Mouse (Mus musculus) intestine, embryonic 15.5 days (tissue): ENCODE measurements at regions not wholly inside any gene's neighbourhood (a gene's known extent, or its start where the extent isn't known, plus 50 kb on each side); places are given as distances from the start of the nearest gene placed in this dataset.

ENCODE experiments used
- ATAC-seq: fragments of 200-750 bp; cut with Nextera tagmentation; 2 replicates; pipeline ENCODE4 v1.8.0; 2017; ENCODE audit warnings: moderate TSS enrichment, moderate library complexity
- H3K27ac ChIP-seq: fragments of 300-500 bp; sonication (generic); 2 replicates; pipeline ENCODE4 v1.5.1; 2015; ENCODE audit warnings: mild to moderate bottlenecking, inconsistent platforms
- H3K27me3 ChIP-seq: fragments of 300-500 bp; sonication (generic); replicated peaks from 2 replicates; pipeline ENCODE4 v1.6.1; 2015; ENCODE audit warnings: inconsistent platforms
- H3K36me3 ChIP-seq: fragments of 300-500 bp; sonication (generic); 2 replicates; pipeline ENCODE4 v1.6.1; 2015; ENCODE audit warnings: inconsistent platforms
- H3K4me1 ChIP-seq: fragments of 300-500 bp; sonication (generic); replicated peaks from 2 replicates; pipeline ENCODE4 v1.6.1; 2015; ENCODE audit warnings: inconsistent platforms
- H3K4me2 ChIP-seq: fragments of 300-500 bp; sonication (generic); replicated peaks from 2 replicates; pipeline ENCODE4 v1.6.1; 2015; ENCODE audit warnings: mild to moderate bottlenecking, inconsistent platforms
- H3K4me3 ChIP-seq: fragments of 300-500 bp; sonication (generic); replicated peaks from 2 replicates; pipeline ENCODE4 v1.5.1; 2015; ENCODE audit warnings: inconsistent platforms
- H3K9ac ChIP-seq: fragments of 300-500 bp; sonication (generic); 2 replicates; pipeline ENCODE4 v1.6.1; 2015; ENCODE audit warnings: inconsistent platforms
- H3K9me3 ChIP-seq: fragments of 300-500 bp; sonication (generic); 2 replicates; pipeline ENCODE4 v1.6.1; 2016; ENCODE audit warnings: inconsistent platforms
- WGBS: fragments of 180-500 bp; shearing (Covaris S2); methylation state at CpG from one replicate; pipeline ENCODE4 v1.1.7; 2015; 5-methylcytosine and 5-hydroxymethylcytosine counted together

DNA sequence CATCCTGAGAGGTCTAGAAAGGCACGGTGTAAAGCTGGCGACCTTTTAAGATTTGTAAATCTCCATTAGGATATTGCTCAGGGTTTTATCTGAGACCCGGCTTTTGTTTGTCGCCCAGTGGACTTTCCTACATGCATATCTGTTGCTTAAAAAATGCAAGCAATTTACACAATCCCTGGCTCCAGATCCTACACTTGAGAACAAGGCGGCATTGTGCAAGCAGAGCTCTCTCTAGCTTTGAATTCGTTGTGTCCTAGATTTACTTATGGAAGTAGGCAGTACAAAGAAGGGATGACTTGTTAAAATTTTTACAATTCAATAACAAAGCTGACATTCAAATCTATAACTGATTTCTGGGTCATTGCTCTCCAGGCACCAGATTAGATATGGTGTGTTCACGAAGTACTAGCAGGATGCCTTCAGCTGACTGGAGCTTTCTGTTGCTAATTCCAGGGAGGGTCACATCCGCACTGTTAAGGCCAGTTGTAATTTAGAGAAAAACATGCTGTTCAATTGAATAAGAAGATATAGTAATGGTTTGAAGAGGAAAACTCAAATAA is 62.2 kb upstream of the Teddm2 start:
- Histone ChIP-seq H3K4me3 (no peak overlapping the region), H3K27ac (no peak overlapping the region), H3K27me3 (no peaks in the 10 kb centered on the region), H3K9ac (no peak overlapping the region), H3K9me3 (no peaks in the 10 kb centered on the region), H3K4me1 (peaks cover 3% of the 10 kb centered on the region; the same call in 1 of the 2 replicates), H3K4me2 (no peak overlapping the region), H3K36me3 (no peaks in the 10 kb centered on the region)
- WGBS, result 48% methylated on average over 8 of the region's 8 CpGs
- 0 out of 2 replicates have a peak, but pooled peaks have one; percentile 31 for ATAC-seq

DNA sequence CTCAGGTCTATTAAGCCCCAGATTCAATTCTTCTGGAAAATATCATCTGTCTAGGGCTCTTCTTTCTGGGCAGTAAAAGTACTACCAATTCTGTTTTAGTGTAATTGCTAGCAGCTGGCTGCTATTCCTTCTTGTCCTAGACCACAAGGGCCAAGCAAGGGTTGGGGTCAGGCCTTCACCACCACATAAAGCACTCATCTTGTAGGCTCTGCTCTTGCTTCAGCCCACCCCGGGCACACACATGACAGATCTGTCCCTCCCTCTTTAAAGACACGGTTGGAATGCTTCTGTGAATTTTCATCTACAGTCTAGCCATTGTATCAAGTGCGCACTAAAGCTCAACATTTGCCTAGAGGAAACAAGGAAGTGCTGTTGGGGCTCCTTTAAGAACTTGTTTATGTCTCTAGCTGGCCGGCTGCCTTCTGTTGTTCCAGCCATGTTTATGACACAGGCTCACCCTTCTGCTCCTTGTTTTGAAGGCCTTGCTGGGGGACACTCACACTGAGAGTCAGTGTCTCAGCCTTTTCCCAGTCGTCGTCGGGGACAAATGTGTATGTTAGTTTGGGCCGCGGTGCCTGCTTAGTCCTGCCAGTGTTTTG is 63.8 kb upstream of the Teddm2 start:
- no peak overlapping the region for H3K27ac ChIP-seq
- no peaks in the 10 kb centered on the region for H3K27me3 ChIP-seq
- H3K36me3 ChIP-seq, result no peaks in the 10 kb centered on the region
- H3K4me2 ChIP-seq, result no peak overlapping the region
- no peak overlapping the region for H3K4me3 ChIP-seq
- WGBS, result 39% methylated on average over 9 of the region's 9 CpGs
- no peaks in the 10 kb centered on the region for H3K9me3 ChIP-seq
- H3K4me1 ChIP-seq, result peaks cover 3% of the 10 kb centered on the region; the same call in 1 of the 2 replicates
- H3K9ac ChIP-seq, result no peak overlapping the region
- ATAC-seq, result 0 out of 2 replicates have a peak, but pooled peaks have one; percentile 23

DNA sequence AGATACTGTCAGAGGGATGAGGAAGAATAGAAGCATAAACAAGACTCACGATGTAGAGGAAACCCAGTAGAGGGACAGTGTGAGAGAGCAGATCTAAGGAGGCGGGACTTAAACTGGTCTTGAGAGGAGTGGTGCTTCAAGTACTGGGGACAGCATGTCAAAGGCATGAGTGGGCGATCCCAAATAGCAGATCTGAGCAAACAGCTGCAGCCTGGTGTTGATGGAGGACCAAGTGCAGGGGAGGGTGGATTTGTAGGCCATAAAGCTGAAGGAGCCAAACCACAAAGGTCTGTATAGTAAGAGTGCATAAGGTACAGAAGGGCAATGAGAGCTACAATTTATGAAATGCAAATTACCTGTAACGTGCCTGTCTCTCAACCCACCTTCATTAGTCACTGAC is 69.4 kb upstream of the Teddm2 start:
- H3K9me3 ChIP-seq, result no peaks in the 10 kb centered on the region
- H3K4me2 ChIP-seq, result no peak overlapping the region
- ATAC-seq, result 0 out of 2 replicates have a peak, but pooled peaks have one; percentile 20
- no peaks in the 10 kb centered on the region for H3K27me3 ChIP-seq
- H3K4me3 ChIP-seq, result no peak overlapping the region
- no peak overlapping the region for H3K9ac ChIP-seq
- 69% methylated on average over 4 of the region's 4 CpGs for WGBS
- H3K36me3 ChIP-seq, result no peaks in the 10 kb centered on the region
- H3K4me1 ChIP-seq, result no peaks in the 10 kb centered on the region
- H3K27ac ChIP-seq, result no peak overlapping the region

DNA sequence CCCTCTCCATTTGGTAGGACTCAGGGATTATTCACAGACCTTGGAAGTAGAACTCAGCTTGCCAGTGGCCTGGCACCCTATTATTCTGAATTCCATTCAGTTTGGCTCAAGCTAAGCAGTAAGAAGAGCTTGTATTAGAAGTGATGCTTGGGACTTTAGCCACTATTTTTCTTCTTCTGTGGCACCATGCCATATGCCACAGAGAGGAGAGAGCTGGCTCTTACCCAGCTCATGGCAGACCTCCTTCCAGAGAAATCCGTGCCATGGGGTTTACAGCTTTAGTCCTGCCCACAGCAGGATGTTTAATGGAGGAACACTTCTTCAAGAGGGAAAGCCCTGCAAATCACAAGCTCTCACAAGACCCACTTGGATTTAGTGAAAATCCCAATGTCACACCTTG is 74.3 kb upstream of the Teddm2 start:
- Histone ChIP-seq H3K9ac (no peak overlapping the region), H3K36me3 (no peaks in the 10 kb centered on the region), H3K27me3 (no peaks in the 10 kb centered on the region), H3K27ac (no peak overlapping the region), H3K9me3 (no peaks in the 10 kb centered on the region), H3K4me2 (no peak overlapping the region), H3K4me3 (no peak overlapping the region), H3K4me1 (no peaks in the 10 kb centered on the region)
- WGBS, result 62% methylated on average over 1 of the region's 1 CpGs
- no peak for ATAC-seq

DNA sequence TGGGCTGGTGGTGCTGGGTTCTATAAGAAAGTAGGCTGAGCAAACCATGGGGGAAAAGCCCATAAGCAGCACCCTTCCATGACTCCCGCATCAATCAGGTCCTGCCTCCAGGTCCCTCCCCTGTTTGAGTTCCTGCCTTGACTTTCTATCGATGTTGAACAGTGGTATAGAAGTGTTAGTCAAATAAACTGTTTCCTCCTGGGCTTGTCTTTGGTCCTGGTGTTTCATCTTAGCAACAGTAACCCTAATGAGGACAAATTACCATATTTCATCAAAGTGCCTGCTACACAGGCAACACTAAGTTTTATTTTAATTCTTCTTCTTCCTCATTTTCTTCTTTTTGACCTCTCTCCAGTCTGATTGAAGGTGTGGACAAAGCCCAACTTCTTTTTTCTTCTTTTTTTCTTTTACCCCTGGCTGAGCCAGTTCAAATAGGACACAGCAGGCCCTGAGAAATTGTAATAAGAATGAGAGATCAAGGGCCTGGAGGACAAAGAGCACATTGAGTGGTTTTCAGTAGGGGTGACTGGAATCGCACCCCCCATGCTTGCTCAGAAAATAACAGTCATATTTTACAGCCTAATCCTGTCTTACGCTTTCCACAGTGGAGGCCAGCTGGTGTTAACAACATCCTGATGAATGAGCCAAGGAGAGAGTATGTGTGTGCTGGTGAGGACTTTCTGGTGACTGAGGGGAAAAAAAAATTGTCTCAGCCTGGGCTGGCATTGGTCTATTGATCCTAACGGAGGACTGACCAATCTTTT is 78.1 kb upstream of the Teddm2 start:
- no peaks in the 10 kb centered on the region for H3K36me3 ChIP-seq
- no peak for ATAC-seq
- no peaks in the 10 kb centered on the region for H3K9me3 ChIP-seq
- no peak overlapping the region for H3K4me3 ChIP-seq
- no peak overlapping the region for H3K4me2 ChIP-seq
- H3K27me3 ChIP-seq, result no peaks in the 10 kb centered on the region
- no peak overlapping the region for H3K27ac ChIP-seq
- H3K4me1 ChIP-seq, result 0 out of 2 replicates have a peak, but pooled peaks cover 6% of the 10 kb centered on the region
- WGBS, result 59% methylated on average over 5 of the region's 5 CpGs
- no peak overlapping the region for H3K9ac ChIP-seq

DNA sequence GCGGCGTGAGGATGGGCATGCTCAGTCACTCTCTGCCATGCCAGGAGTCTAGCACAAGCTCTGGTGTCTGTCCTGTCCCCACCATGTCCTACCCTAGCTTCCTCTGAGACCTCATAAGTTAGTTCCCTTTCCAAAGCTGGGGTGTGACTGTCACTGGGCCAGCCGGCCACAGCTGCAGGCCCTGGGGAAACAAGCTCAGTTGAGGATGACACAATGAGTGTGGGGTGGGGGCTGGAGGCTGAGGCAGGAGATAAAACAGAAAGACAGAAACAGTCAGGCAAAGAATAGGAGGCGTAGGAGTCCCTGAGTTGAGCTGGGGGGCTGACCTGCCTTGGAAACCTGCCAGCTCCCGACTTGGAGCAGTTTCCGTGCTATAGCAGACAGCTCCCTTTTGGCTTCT is 80.9 kb upstream of the Teddm2 start:
- no peaks in the 10 kb centered on the region for H3K36me3 ChIP-seq
- H3K4me3 ChIP-seq, result no peak overlapping the region
- ATAC-seq, result no peak
- no peaks in the 10 kb centered on the region for H3K27me3 ChIP-seq
- H3K4me2 ChIP-seq, result no peak overlapping the region
- no peak overlapping the region for H3K27ac ChIP-seq
- no peak overlapping the region for H3K9ac ChIP-seq
- 0 out of 2 replicates have a peak, but pooled peaks cover 6% of the 10 kb centered on the region for H3K4me1 ChIP-seq
- H3K9me3 ChIP-seq, result no peaks in the 10 kb centered on the region
- 65% methylated on average over 6 of the region's 6 CpGs for WGBS

DNA sequence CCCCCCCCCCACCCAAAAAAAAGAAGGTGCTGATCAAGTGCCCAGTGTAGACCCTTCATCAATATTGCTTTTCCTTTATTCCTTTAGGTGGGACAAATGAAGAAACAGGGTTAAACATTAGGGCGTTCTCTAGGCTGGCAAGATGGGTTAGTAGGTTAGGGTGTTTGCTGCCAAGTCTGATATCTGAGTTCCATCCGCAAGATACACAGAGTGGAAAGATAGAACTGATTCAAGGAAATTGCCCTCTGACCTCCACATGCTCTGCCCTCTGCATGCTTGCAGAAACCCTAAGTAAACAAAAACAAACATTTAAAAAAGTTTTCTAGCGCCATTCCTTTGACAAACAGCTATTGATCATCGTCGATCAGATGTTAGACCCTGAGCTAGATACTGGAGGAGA is 85.6 kb upstream of the Teddm2 start:
- Histone ChIP-seq H3K4me2 (no peak overlapping the region), H3K9me3 (no peaks in the 10 kb centered on the region), H3K36me3 (no peaks in the 10 kb centered on the region), H3K9ac (no peak overlapping the region), H3K27ac (no peak overlapping the region), H3K4me1 (0 out of 2 replicates have a peak, but pooled peaks cover 6% of the 10 kb centered on the region), H3K4me3 (no peak overlapping the region), H3K27me3 (no peaks in the 10 kb centered on the region)
- 85% methylated on average over 5 of the region's 5 CpGs for WGBS
- ATAC-seq, result no peak

DNA sequence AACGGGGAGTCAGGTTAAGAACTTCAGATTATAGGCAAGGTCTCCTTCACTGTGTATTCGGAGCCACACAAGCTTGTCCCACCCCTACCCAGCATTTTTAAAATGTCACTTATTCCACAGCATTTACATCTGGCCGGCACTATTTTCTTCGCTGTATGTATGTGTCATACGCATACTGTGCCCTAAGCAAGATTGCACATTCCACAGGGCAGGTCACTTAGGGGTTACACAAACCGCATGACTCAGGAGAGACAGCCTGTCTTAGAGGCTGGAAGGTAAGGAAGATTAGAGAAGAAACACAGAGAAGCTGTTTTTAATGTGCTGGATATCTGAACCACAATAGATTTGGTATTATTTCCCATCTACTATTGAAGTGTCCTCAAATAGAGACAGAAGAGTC is 86.6 kb upstream of the Teddm2 start:
- no peak overlapping the region for H3K9ac ChIP-seq
- no peak overlapping the region for H3K4me2 ChIP-seq
- H3K27me3 ChIP-seq, result no peaks in the 10 kb centered on the region
- peak; percentile 71; the same call in 1 of the 2 replicates for ATAC-seq
- no peaks in the 10 kb centered on the region for H3K9me3 ChIP-seq
- H3K4me1 ChIP-seq, result no peaks in the 10 kb centered on the region
- H3K4me3 ChIP-seq, result no peak overlapping the region
- H3K36me3 ChIP-seq, result no peaks in the 10 kb centered on the region
- no peak overlapping the region for H3K27ac ChIP-seq
- 60% methylated on average over 6 of the region's 6 CpGs for WGBS

DNA sequence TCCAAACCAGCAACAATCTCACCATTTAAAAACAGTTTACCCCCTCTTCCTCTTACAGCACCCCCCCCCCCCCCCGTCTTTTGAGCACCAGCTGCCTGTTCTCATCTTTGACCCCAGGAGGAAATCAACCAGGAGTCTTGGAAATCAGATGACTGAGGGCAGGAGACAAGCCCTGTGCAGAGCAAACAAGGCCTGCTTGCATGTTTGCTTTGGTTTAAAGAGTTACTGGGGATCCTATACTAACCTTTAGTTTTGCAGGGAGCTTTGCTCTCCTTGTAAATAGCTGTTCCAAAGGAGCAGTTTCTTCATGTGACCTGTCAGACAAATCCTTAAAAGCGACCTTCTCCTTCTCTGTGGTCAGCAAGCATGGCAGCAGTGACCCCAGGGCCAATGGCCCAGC is 88.3 kb upstream of the Teddm2 start:
- H3K36me3 ChIP-seq, result no peaks in the 10 kb centered on the region
- 0 out of 2 replicates have a peak, but pooled peaks cover 3% of the 10 kb centered on the region for H3K4me1 ChIP-seq
- 43% methylated on average over 2 of the region's 2 CpGs for WGBS
- H3K4me2 ChIP-seq, result 0 out of 2 replicates have a peak overlapping the region, but pooled peaks have one; percentile 2
- ATAC-seq, result peak; percentile 89
- no peak overlapping the region for H3K9ac ChIP-seq
- peak overlapping the region; percentile 48; the same call in 1 of the 2 replicates for H3K27ac ChIP-seq
- no peak overlapping the region for H3K4me3 ChIP-seq
- no peaks in the 10 kb centered on the region for H3K27me3 ChIP-seq
- no peaks in the 10 kb centered on the region for H3K9me3 ChIP-seq

DNA sequence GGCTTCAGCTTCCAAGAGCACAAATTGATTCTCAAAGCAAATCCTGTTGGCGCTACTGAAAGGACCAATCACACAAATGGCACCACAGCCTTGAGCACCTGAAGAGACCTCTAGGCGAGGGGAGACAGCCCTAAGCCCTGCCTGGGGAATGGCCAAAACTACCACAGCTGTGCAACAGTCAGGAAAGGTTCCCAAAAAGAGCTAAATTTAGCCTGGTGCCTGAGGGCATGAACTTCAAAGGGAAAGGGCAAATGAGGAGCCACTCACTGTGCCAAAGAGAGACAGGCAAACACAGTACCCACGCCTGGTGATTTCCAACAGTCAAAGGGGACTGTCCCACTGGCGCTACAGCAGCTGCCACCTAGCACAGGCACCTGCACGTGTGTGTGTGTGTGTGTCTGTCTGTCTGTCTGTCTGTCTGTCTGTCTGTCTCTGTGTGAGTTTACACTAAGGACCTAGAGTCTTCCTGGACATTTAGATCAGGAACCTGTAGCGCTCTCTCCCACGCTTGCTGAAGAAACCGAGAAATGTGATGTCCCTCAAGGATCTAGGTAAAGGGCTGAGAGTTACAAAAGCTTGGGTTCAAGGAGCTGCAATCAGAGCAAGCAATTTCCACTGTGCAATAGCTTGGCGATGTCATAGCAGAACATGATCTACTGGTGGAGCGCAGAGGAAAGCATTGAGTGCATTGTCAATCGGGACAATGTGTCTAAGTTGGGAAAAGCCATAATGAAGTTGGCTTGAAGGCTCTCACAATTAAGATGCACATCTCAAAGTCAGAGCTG is 90.8 kb upstream of the Teddm2 start:
- no peaks in the 10 kb centered on the region for H3K27me3 ChIP-seq
- 0 out of 2 replicates have a peak, but pooled peaks cover 3% of the 10 kb centered on the region for H3K4me1 ChIP-seq
- no peak for ATAC-seq
- no peak overlapping the region for H3K4me2 ChIP-seq
- no peak overlapping the region for H3K27ac ChIP-seq
- H3K36me3 ChIP-seq, result no peaks in the 10 kb centered on the region
- H3K4me3 ChIP-seq, result no peak overlapping the region
- no peak overlapping the region for H3K9ac ChIP-seq
- no peaks in the 10 kb centered on the region for H3K9me3 ChIP-seq
- 89% methylated on average over 11 of the region's 11 CpGs for WGBS

DNA sequence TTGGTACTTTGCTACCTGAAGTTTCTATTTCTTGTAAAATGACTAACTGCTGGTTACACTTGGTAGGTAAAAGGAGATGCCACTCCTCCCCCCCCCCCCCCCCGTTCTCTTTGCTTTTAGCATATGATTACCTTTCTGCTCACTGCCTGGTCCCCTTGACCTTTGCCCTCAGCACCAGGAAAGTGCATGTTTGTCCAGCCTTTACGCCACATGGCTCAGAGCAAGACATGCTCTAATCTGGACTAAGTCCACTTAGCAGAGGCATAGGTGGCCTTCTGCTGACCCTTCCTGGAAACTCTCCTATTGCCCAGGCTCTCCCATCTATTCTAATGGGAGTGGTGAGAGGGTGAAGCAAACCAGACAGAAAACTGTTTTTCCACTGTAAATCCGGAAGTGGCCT is 92.4 kb upstream of the Teddm2 start:
- peak; percentile 39; the same call in 1 of the 2 replicates for ATAC-seq
- Histone ChIP-seq H3K27ac (no peak overlapping the region), H3K36me3 (no peaks in the 10 kb centered on the region), H3K4me3 (no peak overlapping the region), H3K9ac (no peak overlapping the region), H3K27me3 (no peaks in the 10 kb centered on the region), H3K4me2 (no peak overlapping the region), H3K9me3 (no peaks in the 10 kb centered on the region), H3K4me1 (peaks cover 3% of the 10 kb centered on the region; the same call in 1 of the 2 replicates)
- 47% methylated on average over 3 of the region's 3 CpGs for WGBS

DNA sequence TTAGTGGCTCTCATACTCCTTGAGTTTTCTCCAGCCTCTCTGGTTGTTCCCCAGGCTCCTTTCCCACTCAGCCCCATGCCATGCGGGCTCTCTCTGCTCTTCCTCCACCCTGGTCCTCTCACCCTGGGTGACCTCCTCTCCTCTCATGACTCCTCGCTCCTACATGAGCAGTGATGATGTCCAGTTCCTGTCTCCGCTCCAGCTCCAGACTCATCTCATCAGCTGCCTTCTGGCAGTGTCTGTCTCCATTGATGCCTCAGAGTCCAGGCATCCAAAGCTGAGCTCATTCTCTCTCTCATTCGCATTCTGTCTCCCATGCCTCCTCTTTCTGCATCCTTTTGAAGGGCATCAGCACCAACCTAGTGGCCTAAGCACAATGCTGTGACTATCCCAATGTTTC is 94.8 kb upstream of the Teddm2 start:
- Histone ChIP-seq H3K4me1 (peaks cover 3% of the 10 kb centered on the region; the same call in 1 of the 2 replicates), H3K9me3 (no peaks in the 10 kb centered on the region)
- 84% methylated on average over 4 of the region's 4 CpGs for WGBS

More for the DNA sequence above, 94.8 kb upstream of the Teddm2 start:
- Histone ChIP-seq H3K36me3 (no peaks in the 10 kb centered on the region), H3K27me3 (no peaks in the 10 kb centered on the region), H3K4me2 (no peak overlapping the region), H3K27ac (no peak overlapping the region), H3K4me3 (no peak overlapping the region), H3K9ac (no peak overlapping the region)
- no peak for ATAC-seq
